Mouse (Mus musculus) limb, embryonic 13.5 days (tissue): Measurements from ENCODE around the gene Ypel3. TPM values are rescaled to one million over a fixed set of nuclear protein-coding genes. Genes with fewer than 3 reads are reported as not detected.
"Not testable (repeated sequence)": the region's sequence is repeated elsewhere in the genome, so short reads cannot be mapped to it uniquely, and the experiment has no call there.

ENCODE experiments used
- ATAC-seq: fragments of 200-750 bp; cut with Nextera tagmentation; 2 replicates; pipeline ENCODE4 v1.8.0; 2017; ENCODE audit warnings: low read depth, moderate number of reproducible peaks, moderate TSS enrichment; ENCODE audit not compliant: low FRiP score
- H3K27ac ChIP-seq: fragments of 300-500 bp; sonication (generic); 2 replicates; pipeline ENCODE4 v1.5.1; 2015; ENCODE audit warnings: inconsistent platforms, mild to moderate bottlenecking, moderate library complexity
- H3K27me3 ChIP-seq: fragments of 300-500 bp; sonication (generic); 2 replicates; pipeline ENCODE4 v1.6.1; 2015; ENCODE audit warnings: mild to moderate bottlenecking, inconsistent platforms
- H3K36me3 ChIP-seq: fragments of 300-500 bp; sonication (generic); 2 replicates; pipeline ENCODE4 v1.6.1; 2015; ENCODE audit warnings: inconsistent platforms, mild to moderate bottlenecking, moderate library complexity
- H3K4me1 ChIP-seq: fragments of 300-500 bp; sonication (generic); 2 replicates; pipeline ENCODE4 v1.6.1; 2015; ENCODE audit warnings: inconsistent platforms
- H3K4me2 ChIP-seq: fragments of 300-500 bp; sonication (generic); replicated peaks from 2 replicates; pipeline ENCODE4 v1.6.1; 2015; ENCODE audit warnings: inconsistent platforms, mild to moderate bottlenecking, moderate library complexity
- H3K4me3 ChIP-seq: fragments of 300-500 bp; sonication (generic); 2 replicates; pipeline ENCODE4 v1.5.1; 2015; ENCODE audit warnings: moderate library complexity, mild to moderate bottlenecking, inconsistent platforms
- H3K9ac ChIP-seq: fragments of 300-500 bp; sonication (generic); 2 replicates; pipeline ENCODE4 v1.6.1; 2015; ENCODE audit warnings: mild to moderate bottlenecking, inconsistent platforms
- H3K9me3 ChIP-seq: fragments of 300-500 bp; sonication (generic); 2 replicates; pipeline ENCODE4 v1.6.1; 2016; ENCODE audit warnings: inconsistent platforms
- WGBS: fragments of 180-500 bp; shearing (Covaris S2); methylation state at CpG from one replicate; pipeline ENCODE4 v1.1.7; 2015; 5-methylcytosine and 5-hydroxymethylcytosine counted together
- polyA plus RNA-seq: library from polyadenylated mRNA; unstranded; fragments of >200 nt; fragmentation: Nextera tagmentation; extraction: Ambion mirVana; gene quantifications from 2 replicates; pipeline ENCODE4 v1.2.1, GENCODE M21; 2015

The Ypel3 gene
- 114 and 121 TPM in 2 replicates for polyA plus RNA-seq

DNA sequence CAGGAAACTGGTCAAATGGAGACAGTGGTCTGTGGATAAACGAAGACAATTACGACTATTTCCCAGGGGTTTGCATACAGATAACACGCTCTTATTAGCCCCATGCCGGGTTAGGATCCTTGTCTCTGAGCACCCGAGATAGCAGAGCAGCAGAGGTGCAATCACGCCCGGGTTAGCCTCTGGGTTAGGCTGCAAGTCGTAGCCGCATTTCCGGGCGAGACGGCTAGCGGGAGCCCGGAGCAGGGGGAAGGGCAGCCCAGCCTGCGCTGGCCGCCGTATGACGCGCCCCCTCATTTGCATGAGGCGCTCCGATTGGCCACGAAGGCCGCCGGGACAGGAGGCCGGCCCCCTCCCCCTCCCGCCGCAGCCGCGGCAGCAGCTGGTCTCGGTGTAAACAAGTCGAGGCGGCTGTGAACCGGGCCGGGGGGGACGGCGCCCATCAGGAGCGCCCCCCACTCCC lies at the start of gene Ypel3:
TSS of gene Ypel3 (plus strand) at position 358 of the 460 bp plus-strand sequence.
- Histone ChIP-seq H3K9me3 (no peaks in the 10 kb centered on the region), H3K36me3 (peaks cover 25% of the 10 kb centered on the region), H3K4me1 (peaks cover 44% of the 10 kb centered on the region), H3K9ac (peak within 1 kb of the TSS; percentile 90), H3K4me3 (peak within 1 kb of the TSS; percentile 81), H3K27ac (peak within 1 kb of the TSS; percentile 86), H3K4me2 (peak within 1 kb of the TSS; percentile 94), H3K27me3 (no peaks in the 10 kb centered on the region)
- peak; percentile 91 for ATAC-seq
- WGBS: under 1% methylated on average over 35 of the region's 37 CpGs

- H3K9ac ChIP-seq, H3K9me3 ChIP-seq, H3K36me3 ChIP-seq, H3K4me1 ChIP-seq, H3K4me2 ChIP-seq, H3K27me3 ChIP-seq, ATAC-seq, H3K27ac ChIP-seq, H3K4me3 ChIP-seq: not testable (repeated sequence)
- WGBS: 82% methylated on average over 4 of the region's 4 CpGs
Measured at GRCm38 (mm10) chr7:126730256-126730789, 46.4 kb upstream of the Ypel3 start.

DNA sequence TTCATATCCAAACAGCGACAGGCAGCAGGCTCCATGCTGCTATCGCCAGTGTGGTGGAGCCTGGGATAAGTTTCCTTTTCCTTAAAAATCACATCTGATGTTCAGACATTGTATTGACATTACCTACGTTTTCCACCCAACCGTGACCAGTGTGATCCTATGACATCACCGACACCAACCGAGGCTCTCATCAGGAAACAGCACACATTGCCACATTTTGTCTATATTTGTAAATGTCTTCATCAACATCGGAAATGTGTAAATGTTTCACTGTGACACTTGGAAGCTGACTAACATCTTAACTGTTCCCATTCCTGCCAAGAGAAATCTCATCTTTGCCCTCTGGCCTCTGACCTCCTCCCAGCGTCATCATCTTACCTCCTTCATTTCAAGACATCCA lies 40.6 kb upstream of the Ypel3 start:
- Histone ChIP-seq H3K4me1 (0 out of 2 replicates have a peak, but pooled peaks cover 3% of the 10 kb centered on the region), H3K36me3 (no peaks in the 10 kb centered on the region), H3K9me3 (no peaks in the 10 kb centered on the region), H3K4me3 (no peak overlapping the region), H3K27me3 (no peaks in the 10 kb centered on the region), H3K27ac (no peak overlapping the region), H3K9ac (no peak overlapping the region), H3K4me2 (no peak overlapping the region)
- WGBS: 82% methylated on average over 8 of the region's 8 CpGs
- ATAC-seq: no peak

DNA sequence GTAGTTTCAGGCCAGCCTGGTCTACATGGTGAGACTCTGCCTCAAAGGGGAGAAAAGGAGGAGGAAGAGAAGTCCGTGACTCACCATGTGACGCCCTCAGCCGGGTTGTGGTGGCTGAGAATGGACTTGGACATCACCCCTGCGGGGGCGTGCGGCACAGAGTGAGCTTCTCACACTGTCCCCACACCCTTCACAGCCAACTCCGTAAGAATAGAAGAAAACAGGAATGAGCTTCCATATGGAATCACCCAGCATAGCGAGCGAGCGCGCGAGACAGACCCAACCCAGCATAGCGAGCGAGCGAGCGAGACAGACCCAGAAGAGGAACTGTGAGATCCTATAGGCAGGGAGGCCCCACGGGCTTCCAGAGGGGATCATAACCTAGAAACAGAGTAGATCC lies 37.2 kb upstream of the Ypel3 start:
- ATAC-seq: no peak
- 83% methylated on average over 17 of the region's 17 CpGs for WGBS

GRCm38 (mm10) chr7:126740132-126740735 lies 36.5 kb upstream of the Ypel3 start:
- no peaks in the 10 kb centered on the region for H3K27me3 ChIP-seq
- H3K4me1 ChIP-seq: 0 out of 2 replicates have a peak, but pooled peaks cover 6% of the 10 kb centered on the region
- no peak overlapping the region for H3K4me3 ChIP-seq
- 87% methylated on average over 13 of the region's 13 CpGs for WGBS
- no peak overlapping the region for H3K4me2 ChIP-seq
- no peak overlapping the region for H3K27ac ChIP-seq
- ATAC-seq: no peak
- no peaks in the 10 kb centered on the region for H3K36me3 ChIP-seq
- no peak overlapping the region for H3K9ac ChIP-seq
- H3K9me3 ChIP-seq: no peaks in the 10 kb centered on the region

More for the DNA sequence above, 37.2 kb upstream of the Ypel3 start:
- Histone ChIP-seq H3K9me3 (no peaks in the 10 kb centered on the region), H3K36me3 (no peaks in the 10 kb centered on the region), H3K27ac (no peak overlapping the region), H3K4me1 (0 out of 2 replicates have a peak, but pooled peaks cover 4% of the 10 kb centered on the region), H3K4me3 (no peak overlapping the region), H3K4me2 (no peak overlapping the region), H3K9ac (no peak overlapping the region), H3K27me3 (no peaks in the 10 kb centered on the region)

DNA sequence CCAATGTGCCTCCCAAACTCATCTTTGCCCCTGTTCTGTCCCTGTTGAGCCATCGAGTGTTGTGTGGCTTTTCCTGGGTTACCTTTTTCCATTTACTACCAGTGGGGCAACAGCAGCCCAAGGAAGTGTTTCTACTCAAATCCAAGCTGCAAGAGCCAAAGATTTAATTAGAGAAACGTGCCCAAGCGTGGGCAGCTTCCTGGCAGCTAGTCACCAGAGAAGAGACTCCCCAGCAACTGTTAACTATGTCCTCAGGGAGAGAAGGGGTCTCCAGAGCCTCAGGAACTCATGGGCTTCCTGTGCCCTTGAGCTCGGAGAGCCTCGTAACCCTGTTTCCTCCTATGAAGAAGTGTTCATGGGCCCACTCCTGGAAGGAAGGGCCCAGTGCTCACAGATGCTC lies 35.8 kb upstream of the Ypel3 start:
- H3K36me3 ChIP-seq: no peaks in the 10 kb centered on the region
- no peak overlapping the region for H3K27ac ChIP-seq
- 56% methylated on average over 5 of the region's 5 CpGs for WGBS
- H3K4me3 ChIP-seq: no peak overlapping the region
- no peaks in the 10 kb centered on the region for H3K9me3 ChIP-seq
- H3K27me3 ChIP-seq: no peaks in the 10 kb centered on the region
- H3K4me2 ChIP-seq: no peak overlapping the region
- ATAC-seq: no peak
- H3K9ac ChIP-seq: no peak overlapping the region
- H3K4me1 ChIP-seq: 0 out of 2 replicates have a peak, but pooled peaks cover 6% of the 10 kb centered on the region

- ATAC-seq: no peak
- Histone ChIP-seq H3K27me3 (no peaks in the 10 kb centered on the region), H3K27ac (no peak overlapping the region), H3K9me3 (no peaks in the 10 kb centered on the region), H3K36me3 (no peaks in the 10 kb centered on the region), H3K4me2 (no peak overlapping the region), H3K4me1 (0 out of 2 replicates have a peak, but pooled peaks cover 7% of the 10 kb centered on the region), H3K4me3 (no peak overlapping the region), H3K9ac (no peak overlapping the region)
- 83% methylated on average over 5 of the region's 5 CpGs for WGBS
Measured at GRCm38 (mm10) chr7:126741452-126741851, 35.3 kb upstream of the Ypel3 start.

DNA sequence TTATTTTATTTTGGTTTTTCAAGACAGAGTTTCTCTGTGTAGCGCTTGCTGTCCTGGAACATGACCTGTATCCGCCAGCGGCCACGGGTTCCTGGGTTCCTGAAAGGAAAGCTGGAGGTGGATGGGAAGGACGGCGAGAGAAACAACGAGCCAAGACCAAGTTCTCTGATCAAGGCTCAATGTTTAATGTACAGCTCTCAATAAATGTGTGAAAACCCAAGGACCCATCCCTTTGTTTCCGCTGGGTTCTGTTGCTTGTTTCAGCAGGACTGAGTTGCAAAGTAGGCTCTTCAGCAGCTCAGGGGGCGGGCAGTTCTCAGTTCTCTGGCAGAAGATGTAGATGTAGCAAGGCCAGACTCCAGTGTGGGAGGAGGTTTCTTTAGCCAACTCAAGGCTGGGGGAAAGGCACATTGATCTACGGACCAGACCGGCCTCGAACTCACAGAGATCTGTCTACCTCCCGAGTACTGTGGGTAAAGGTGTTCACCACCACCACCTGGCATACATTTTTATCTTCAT lies 34.7 kb upstream of the Ypel3 start:
- Histone ChIP-seq H3K4me3 (no peak overlapping the region), H3K27ac (no peak overlapping the region), H3K4me1 (peaks cover 13% of the 10 kb centered on the region; the same call in 1 of the 2 replicates), H3K4me2 (no peak overlapping the region), H3K9me3 (no peaks in the 10 kb centered on the region), H3K9ac (no peak overlapping the region), H3K36me3 (no peaks in the 10 kb centered on the region), H3K27me3 (no peaks in the 10 kb centered on the region)
- ATAC-seq: no peak
- 92% methylated on average over 13 of the region's 13 CpGs for WGBS

DNA sequence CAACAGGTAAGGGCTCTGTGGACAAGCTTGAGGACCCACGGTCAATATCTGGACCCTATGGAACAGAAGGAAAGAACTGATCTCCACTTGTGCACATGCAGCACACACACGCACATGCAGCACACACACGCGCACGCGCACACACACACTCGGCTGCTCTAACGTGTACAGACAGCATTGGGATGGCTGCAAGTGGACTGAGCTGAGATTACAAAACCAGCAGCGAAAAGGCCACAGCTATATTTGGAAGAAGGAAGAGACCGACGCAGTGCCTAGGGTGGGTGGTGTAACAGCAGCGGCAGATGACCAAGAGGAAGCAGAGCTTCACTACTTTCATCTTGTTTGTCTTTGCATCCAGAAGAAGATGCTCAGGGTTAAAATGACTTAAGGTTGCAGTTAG lies 30.7 kb upstream of the Ypel3 start:
- Histone ChIP-seq H3K9ac (no peak overlapping the region), H3K4me3 (no peak overlapping the region), H3K4me2 (no peak overlapping the region), H3K4me1 (peaks cover 10% of the 10 kb centered on the region; the same call in 1 of the 2 replicates), H3K27ac (no peak overlapping the region), H3K27me3 (no peaks in the 10 kb centered on the region), H3K36me3 (no peaks in the 10 kb centered on the region), H3K9me3 (no peaks in the 10 kb centered on the region)
- ATAC-seq: no peak
- 86% methylated on average over 12 of the region's 12 CpGs for WGBS

DNA sequence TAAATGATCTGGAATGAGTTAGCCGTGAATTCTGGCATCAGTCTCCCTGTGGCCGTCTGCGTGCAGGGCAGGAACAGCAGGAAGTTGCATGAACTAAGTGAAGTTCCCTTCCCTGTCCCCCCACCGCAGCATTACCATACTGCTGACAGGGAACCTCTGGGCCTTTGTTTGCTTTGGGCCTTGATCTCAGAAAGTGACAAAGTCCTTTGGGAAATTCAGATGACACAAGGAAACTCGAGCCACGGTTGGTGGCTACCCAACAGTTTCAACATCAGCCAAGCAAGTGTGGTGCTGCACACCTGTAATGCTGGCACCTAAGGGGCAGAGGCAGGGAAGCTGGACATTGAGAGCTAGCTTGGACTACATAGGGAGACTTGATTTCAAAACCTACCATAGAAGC lies 30.0 kb upstream of the Ypel3 start:
- Histone ChIP-seq H3K9ac (no peak overlapping the region; the same call in 1 of the 2 replicates), H3K27ac (no peak overlapping the region), H3K27me3 (no peaks in the 10 kb centered on the region), H3K4me1 (peaks cover 9% of the 10 kb centered on the region; the same call in 1 of the 2 replicates), H3K36me3 (no peaks in the 10 kb centered on the region), H3K9me3 (no peaks in the 10 kb centered on the region), H3K4me3 (no peak overlapping the region), H3K4me2 (no peak overlapping the region)
- no peak for ATAC-seq
- 20% methylated on average over 6 of the region's 6 CpGs for WGBS

GRCm38 (mm10) chr7:126748824-126749223 lies 27.9 kb upstream of the Ypel3 start:
- H3K9me3 ChIP-seq: no peaks in the 10 kb centered on the region
- H3K27me3 ChIP-seq: no peaks in the 10 kb centered on the region
- H3K4me1 ChIP-seq: peaks cover 9% of the 10 kb centered on the region; the same call in 1 of the 2 replicates
- H3K4me2 ChIP-seq: no peak overlapping the region
- H3K36me3 ChIP-seq: no peaks in the 10 kb centered on the region
- WGBS: 73% methylated on average over 7 of the region's 7 CpGs
- no peak overlapping the region for H3K4me3 ChIP-seq
- no peak for ATAC-seq
- H3K9ac ChIP-seq: no peak overlapping the region
- H3K27ac ChIP-seq: no peak overlapping the region

DNA sequence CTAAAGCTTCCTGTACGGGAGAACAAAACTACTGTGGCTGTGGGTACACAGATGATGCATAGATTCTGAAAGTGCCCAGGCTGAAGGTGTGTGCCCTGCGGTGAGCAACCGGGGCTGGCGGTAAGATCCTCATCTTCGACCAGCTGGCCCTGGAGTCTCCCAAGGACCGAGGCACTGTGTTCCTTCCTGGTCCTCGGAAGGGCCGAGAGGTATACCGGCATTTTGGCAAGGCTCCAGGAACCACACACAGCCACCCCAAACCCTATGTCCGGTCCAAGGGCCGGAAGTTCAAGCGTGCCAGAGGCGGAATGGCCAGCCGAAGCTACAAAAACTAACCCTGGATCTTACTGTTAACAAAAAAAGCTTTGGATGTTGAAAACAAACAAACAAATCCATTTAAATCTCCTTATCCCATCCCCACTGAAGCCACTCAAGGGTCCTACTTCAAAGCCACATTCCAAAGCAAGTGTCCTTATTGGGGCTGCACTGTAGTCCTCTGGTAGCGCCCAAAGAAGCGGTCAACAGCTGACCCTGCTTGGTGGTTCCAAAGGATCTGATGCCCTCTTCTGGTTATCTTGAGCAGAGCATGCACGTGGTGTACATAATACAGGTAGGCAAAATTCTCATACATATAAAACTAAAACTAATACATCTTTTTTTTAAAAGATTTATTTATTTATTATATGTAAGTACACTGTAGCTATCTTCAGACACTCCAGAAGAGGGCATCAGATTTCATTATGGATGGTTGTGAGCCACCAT lies 27.0 kb upstream of the Ypel3 start:
- H3K4me2 ChIP-seq: no peak overlapping the region
- no peak for ATAC-seq
- H3K4me3 ChIP-seq: no peak overlapping the region
- H3K36me3 ChIP-seq: no peaks in the 10 kb centered on the region
- no peak overlapping the region for H3K27ac ChIP-seq
- H3K9ac ChIP-seq: no peak overlapping the region
- H3K9me3 ChIP-seq: no peaks in the 10 kb centered on the region
- H3K4me1 ChIP-seq: peaks cover 8% of the 10 kb centered on the region; the same call in 1 of the 2 replicates
- no peaks in the 10 kb centered on the region for H3K27me3 ChIP-seq
- WGBS: 96% methylated on average over 17 of the region's 17 CpGs
